Mouse (Mus musculus): ENCODE results near the gene Cpox. TPM values are rescaled to one million over a fixed set of nuclear protein-coding genes. Genes with fewer than 3 reads are reported as not detected.

The Cpox gene
- polyA plus RNA-seq, 1 experiment from 2014 or later: 22.5 TPM

GRCm38 (mm10) chr16:58685548-58686537, 15.8 kb downstream of the Cpox start:
- no peak for ATAC-seq (ENCODE audit: low FRiP score)
- Histone ChIP-seq H3K27me3 (no peaks in the 10 kb centered on the region), H3K4me3 (no peak overlapping the region), H3K9ac (no peak overlapping the region), H3K4me1 (no peaks in the 10 kb centered on the region), H3K9me3 (replicated peaks) (no peaks in the 10 kb centered on the region), H3K36me3 (no peaks in the 10 kb centered on the region), H3K4me2 (replicated peaks) (no peak overlapping the region), H3K27ac (no peak overlapping the region)
- WGBS: 80% methylated on average over 20 of the region's 20 CpGs

DNA sequence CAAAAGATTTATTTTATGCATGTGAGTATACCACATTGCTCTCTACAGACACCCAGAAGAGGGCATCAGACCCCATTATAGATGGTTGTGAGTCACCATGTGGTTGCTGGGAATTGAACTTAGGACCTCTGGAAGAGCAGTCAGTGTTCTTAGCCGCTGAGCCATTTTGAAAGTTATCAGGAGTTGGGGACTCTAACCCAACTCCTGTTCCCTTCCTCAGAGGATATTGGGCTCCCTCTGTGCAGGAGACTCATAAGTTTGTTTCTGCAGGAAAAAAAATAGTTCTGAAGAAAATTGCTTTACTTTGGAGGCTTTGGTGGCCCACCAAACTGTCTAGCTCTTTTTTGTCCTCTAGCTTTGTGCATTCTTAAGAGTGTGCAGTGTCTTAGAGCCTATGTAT, 18.4 kb downstream of the Cpox start:
- ATAC-seq (ENCODE audit: low FRiP score): no peak
- no peak overlapping the region for H3K27ac ChIP-seq
- H3K4me2 ChIP-seq (replicated peaks): no peak overlapping the region
- H3K27me3 ChIP-seq: no peaks in the 10 kb centered on the region
- H3K36me3 ChIP-seq: no peaks in the 10 kb centered on the region
- H3K9me3 ChIP-seq (replicated peaks): no peaks in the 10 kb centered on the region
- H3K4me3 ChIP-seq: no peak overlapping the region
- no peak overlapping the region for H3K9ac ChIP-seq
- 89% methylated on average over 1 of the region's 1 CpGs for WGBS
- no peaks in the 10 kb centered on the region for H3K4me1 ChIP-seq

DNA sequence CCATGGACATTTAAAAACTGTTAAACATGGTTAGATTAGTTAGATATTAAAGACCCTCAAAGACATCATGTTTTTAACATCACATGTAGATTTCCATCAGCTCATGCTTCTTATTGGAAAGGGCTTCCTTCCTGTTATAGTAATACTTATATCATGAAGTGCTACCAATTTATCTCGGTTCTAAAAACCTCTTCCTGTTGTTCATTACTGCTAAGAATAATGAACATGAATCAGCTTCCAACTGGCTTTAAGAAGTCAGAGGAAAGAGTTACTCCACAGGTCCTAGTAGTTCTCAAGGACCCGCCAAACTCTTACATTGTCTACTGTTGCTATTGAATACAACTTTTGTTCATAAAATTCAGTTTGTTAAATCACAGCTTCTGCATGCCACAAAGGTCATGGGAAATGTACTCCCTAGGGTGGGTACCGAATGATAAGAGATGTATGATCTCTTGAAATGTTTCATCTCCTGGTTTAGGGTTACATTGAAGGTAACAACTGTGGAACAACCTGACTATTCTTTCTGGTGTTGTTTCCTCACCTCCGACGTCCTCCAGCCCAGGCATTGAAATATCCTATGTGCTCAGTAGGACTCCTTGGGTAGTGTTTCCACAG, 19.6 kb downstream of the Cpox start:
- Histone ChIP-seq H3K27ac (no peak overlapping the region), H3K9ac (no peak overlapping the region), H3K27me3 (no peaks in the 10 kb centered on the region), H3K4me3 (no peak overlapping the region), H3K9me3 (replicated peaks) (no peaks in the 10 kb centered on the region), H3K4me2 (replicated peaks) (no peak overlapping the region), H3K36me3 (no peaks in the 10 kb centered on the region), H3K4me1 (no peaks in the 10 kb centered on the region)
- ATAC-seq (ENCODE audit: low FRiP score): no peak
- 81% methylated on average over 5 of the region's 5 CpGs for WGBS

- no peak for ATAC-seq (ENCODE audit: low FRiP score)
- 92% methylated on average over 5 of the region's 5 CpGs for WGBS
- no peak overlapping the region for H3K9ac ChIP-seq
- no peaks in the 10 kb centered on the region for H3K9me3 ChIP-seq (replicated peaks)
- no peak overlapping the region for H3K4me2 ChIP-seq (replicated peaks)
- no peak overlapping the region for H3K4me3 ChIP-seq
- H3K27ac ChIP-seq: no peak overlapping the region
- no peaks in the 10 kb centered on the region for H3K27me3 ChIP-seq
- no peaks in the 10 kb centered on the region for H3K4me1 ChIP-seq
- no peaks in the 10 kb centered on the region for H3K36me3 ChIP-seq
Observed at GRCm38 (mm10) chr16:58690322-58690732, 20.2 kb downstream of the Cpox start.

DNA sequence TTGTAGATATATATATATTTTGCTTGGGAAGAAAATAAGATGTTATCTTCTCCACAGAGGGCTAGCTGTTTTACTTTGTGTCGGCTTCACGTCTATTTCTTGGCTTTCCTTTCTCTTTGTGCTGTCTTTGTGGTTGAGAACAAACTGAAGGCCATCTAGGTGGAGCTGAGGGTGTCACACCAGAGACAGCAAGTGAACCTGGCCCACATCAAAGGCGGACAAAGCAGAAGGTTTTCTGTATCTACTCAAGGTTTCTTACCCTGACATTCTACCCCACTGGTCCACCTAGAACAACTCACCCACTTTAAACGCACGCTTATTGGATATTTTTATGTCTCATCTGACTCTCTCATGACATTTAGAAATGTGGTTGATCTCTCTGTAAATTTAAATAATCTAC, 24.0 kb downstream of the Cpox start:
- Histone ChIP-seq H3K9ac (no peak overlapping the region), H3K4me2 (replicated peaks) (no peak overlapping the region), H3K4me1 (no peaks in the 10 kb centered on the region), H3K27ac (no peak overlapping the region), H3K4me3 (no peak overlapping the region), H3K9me3 (replicated peaks) (no peaks in the 10 kb centered on the region), H3K27me3 (no peaks in the 10 kb centered on the region), H3K36me3 (no peaks in the 10 kb centered on the region)
- no peak for ATAC-seq (ENCODE audit: low FRiP score)
- 95% methylated on average over 5 of the region's 5 CpGs for WGBS

- no peaks in the 10 kb centered on the region for H3K9me3 ChIP-seq (replicated peaks)
- no peaks in the 10 kb centered on the region for H3K4me1 ChIP-seq
- H3K4me3 ChIP-seq: no peak overlapping the region
- whole genome bisulfite sequencing: 83% methylated on average over 3 of the region's 3 CpGs
- no peaks in the 10 kb centered on the region for H3K36me3 ChIP-seq
- H3K27ac ChIP-seq: no peak overlapping the region
- H3K9ac ChIP-seq: no peak overlapping the region
- no peak overlapping the region for H3K4me2 ChIP-seq (replicated peaks)
- H3K27me3 ChIP-seq: no peaks in the 10 kb centered on the region
- no peak for ATAC-seq (ENCODE audit: low FRiP score)
Observed at GRCm38 (mm10) chr16:58696796-58697195, 26.7 kb downstream of the Cpox start.

DNA sequence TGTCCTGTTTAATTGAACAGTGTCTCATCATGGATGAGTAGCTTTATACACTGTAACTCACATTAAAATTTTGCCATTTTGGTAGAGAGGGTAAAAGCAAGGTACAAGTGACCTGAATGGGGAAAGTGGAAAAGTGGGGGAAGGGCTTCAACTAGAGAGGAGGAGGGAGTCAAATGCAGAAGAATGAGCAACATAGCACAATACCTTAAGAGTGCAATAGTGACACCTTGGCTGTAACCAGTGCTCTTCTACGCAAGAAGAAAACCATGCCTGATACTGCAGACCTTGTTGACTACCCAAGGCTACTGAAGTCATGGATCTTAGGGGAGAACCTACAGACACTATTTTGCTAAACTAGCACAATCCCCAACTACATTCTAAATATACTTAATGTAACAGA, 27.2 kb downstream of the Cpox start:
- no peak overlapping the region for H3K9ac ChIP-seq
- H3K27ac ChIP-seq: no peak overlapping the region
- no peaks in the 10 kb centered on the region for H3K4me1 ChIP-seq
- no peak overlapping the region for H3K4me2 ChIP-seq (replicated peaks)
- WGBS: 100% methylated on average over 1 of the region's 1 CpGs
- ATAC-seq (ENCODE audit: low FRiP score): no peak
- H3K36me3 ChIP-seq: no peaks in the 10 kb centered on the region
- no peaks in the 10 kb centered on the region for H3K27me3 ChIP-seq
- no peak overlapping the region for H3K4me3 ChIP-seq
- no peaks in the 10 kb centered on the region for H3K9me3 ChIP-seq (replicated peaks)

- H3K4me2 ChIP-seq (replicated peaks): no peak overlapping the region
- ATAC-seq (ENCODE audit: low FRiP score): no peak
- no peaks in the 10 kb centered on the region for H3K27me3 ChIP-seq
- H3K27ac ChIP-seq: no peak overlapping the region
- H3K9me3 ChIP-seq (replicated peaks): no peaks in the 10 kb centered on the region
- no peak overlapping the region for H3K9ac ChIP-seq
- H3K4me1 ChIP-seq: no peaks in the 10 kb centered on the region
- WGBS: 89% methylated on average over 6 of the region's 6 CpGs
- H3K4me3 ChIP-seq: no peak overlapping the region
- no peaks in the 10 kb centered on the region for H3K36me3 ChIP-seq
Observed at GRCm38 (mm10) chr16:58700174-58700573, 30.1 kb downstream of the Cpox start.

DNA sequence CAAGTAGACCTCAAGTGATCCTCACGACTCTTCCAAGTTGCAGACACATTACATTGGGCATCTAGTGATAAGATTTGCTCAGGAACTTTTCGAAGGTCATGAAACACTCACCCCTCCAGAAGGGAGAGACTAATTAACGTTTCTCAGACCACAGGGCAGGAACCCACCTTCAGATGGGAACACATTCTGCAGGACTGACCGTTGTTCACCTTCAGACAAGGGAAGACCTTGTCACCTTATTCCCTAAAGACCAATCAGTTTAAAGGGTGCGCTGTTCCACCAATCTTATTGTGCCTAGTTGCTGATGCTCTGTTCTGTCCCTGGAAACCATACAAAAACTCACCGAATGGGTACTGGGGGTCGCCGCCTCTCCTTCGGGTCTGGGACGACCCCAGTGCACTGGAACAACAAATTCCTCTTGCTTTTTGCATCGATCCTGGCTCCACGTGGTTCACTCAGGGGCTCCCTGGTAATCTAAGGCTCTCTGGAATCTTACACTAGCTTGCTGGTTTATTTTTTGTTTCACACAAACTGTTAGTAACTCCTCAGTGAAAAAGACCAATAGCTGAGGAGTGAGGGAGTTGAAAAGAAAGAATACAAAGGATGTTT, 30.8 kb downstream of the Cpox start:
- H3K4me1 ChIP-seq: no peaks in the 10 kb centered on the region
- no peak overlapping the region for H3K4me3 ChIP-seq
- no peak for ATAC-seq (ENCODE audit: low FRiP score)
- 85% methylated on average over 12 of the region's 12 CpGs for WGBS
- H3K9me3 ChIP-seq (replicated peaks): no peaks in the 10 kb centered on the region
- no peak overlapping the region for H3K9ac ChIP-seq
- no peak overlapping the region for H3K4me2 ChIP-seq (replicated peaks)
- H3K27ac ChIP-seq: no peak overlapping the region
- no peaks in the 10 kb centered on the region for H3K36me3 ChIP-seq
- no peaks in the 10 kb centered on the region for H3K27me3 ChIP-seq

DNA sequence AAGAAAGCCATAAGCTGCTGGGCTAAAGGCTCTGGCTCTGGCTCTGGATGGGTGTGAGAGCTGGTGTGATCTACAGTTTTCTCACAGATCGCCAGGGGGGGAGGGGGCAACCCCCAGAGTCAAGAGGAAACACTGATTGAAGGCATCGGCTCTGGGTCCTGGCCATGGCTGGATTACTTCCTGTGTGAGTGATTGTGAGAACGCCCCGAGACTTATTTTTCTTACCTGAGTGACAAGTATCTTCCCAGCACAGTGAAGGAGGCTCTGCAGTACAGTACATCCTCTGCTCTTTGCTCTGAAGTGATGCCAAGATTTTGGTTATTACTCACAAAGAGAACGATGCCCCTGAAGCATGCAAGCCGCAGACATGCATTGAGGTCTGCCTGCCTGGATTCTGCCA, 31.7 kb downstream of the Cpox start:
- H3K4me3 ChIP-seq: no peak overlapping the region
- 67% methylated on average over 6 of the region's 6 CpGs for WGBS
- no peak for ATAC-seq (ENCODE audit: low FRiP score)
- H3K9me3 ChIP-seq (replicated peaks): no peaks in the 10 kb centered on the region
- no peaks in the 10 kb centered on the region for H3K36me3 ChIP-seq
- H3K4me1 ChIP-seq: no peaks in the 10 kb centered on the region
- H3K9ac ChIP-seq: no peak overlapping the region
- H3K27me3 ChIP-seq: no peaks in the 10 kb centered on the region
- H3K4me2 ChIP-seq (replicated peaks): no peak overlapping the region
- no peak overlapping the region for H3K27ac ChIP-seq

DNA sequence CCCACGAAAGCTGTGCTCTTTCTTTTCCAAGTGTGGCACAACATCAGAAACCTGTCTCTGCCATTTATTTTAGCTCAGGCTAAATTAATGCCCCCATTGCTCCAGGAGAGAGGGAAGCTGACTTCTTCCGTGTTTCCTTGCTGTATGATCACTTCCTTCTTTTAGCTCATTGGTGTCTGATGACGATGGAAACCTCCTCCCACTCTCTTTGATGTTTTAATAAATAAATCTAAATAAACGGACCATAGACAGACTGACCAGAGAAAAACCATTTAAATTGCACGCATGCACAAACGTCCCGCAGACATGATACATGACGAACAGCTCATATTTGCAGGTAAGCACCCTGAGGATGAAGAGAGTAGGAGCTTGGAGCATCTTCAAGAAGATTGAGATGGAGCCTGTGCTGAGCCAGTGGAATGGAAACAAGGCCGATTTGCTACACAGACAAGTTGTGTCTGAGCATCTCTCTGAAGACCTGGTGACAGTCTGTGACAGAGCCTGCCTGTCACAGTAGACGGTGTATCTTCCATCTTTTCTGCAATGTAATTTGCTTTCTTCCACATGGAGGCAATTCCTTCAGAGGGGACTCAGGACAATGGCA, 32.3 kb downstream of the Cpox start:
- Histone ChIP-seq H3K9me3 (replicated peaks) (no peaks in the 10 kb centered on the region), H3K4me3 (no peak overlapping the region), H3K27me3 (no peaks in the 10 kb centered on the region), H3K4me1 (no peaks in the 10 kb centered on the region), H3K9ac (no peak overlapping the region), H3K36me3 (no peaks in the 10 kb centered on the region), H3K4me2 (replicated peaks) (no peak overlapping the region), H3K27ac (no peak overlapping the region)
- ATAC-seq (ENCODE audit: low FRiP score): no peak
- 84% methylated on average over 10 of the region's 10 CpGs for WGBS

DNA sequence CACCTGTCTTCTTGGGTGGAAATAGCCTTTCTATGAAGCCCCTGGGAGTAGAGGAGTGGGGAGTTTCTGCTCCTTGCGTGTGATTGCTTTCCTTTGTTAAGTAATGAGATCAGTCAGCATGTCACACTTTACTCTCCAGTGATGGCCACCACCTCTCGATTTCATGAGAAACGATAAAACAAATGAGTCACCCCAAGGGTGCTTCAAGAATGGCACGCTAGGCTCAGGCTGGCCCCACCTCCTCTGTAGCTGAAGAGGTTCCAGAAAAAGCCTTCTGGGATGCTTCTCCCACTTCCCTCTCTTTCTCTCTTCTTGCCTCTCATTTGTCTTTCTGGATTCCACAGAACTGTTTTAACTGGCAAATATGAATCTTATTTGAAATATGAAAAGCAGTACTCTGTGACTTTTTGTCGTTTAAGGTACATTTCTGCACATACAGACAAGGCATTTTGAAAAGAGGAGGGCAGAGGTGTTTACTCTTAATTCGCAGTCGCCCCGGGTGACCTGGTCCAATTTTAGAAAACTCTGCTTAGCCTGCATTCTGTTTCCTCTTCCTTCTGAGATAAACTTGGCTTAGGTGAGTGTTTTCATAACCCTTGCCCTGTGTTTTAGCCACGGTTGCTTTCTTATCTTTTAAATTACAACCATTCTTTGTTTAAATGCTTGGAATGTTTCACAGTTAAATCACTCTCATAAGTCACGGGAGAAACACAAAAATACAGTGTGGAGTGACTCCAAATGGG, 33.5 kb downstream of the Cpox start:
- WGBS: 54% methylated on average over 10 of the region's 10 CpGs

More for the DNA sequence above, 33.5 kb downstream of the Cpox start:
- no peak overlapping the region for H3K27ac ChIP-seq
- no peak overlapping the region for H3K4me2 ChIP-seq (replicated peaks)
- H3K4me1 ChIP-seq: no peaks in the 10 kb centered on the region
- no peak for ATAC-seq (ENCODE audit: low FRiP score)
- no peak overlapping the region for H3K9ac ChIP-seq
- H3K36me3 ChIP-seq: no peaks in the 10 kb centered on the region
- H3K4me3 ChIP-seq: no peak overlapping the region
- H3K27me3 ChIP-seq: no peaks in the 10 kb centered on the region
- H3K9me3 ChIP-seq (replicated peaks): no peaks in the 10 kb centered on the region

Data from hindbrain, embryonic 12.5 days (tissue).